Mouse (Mus musculus): Measurements from ENCODE around the gene Adamts2. TPM values are rescaled to one million over a fixed set of nuclear protein-coding genes. Genes with fewer than 3 reads are reported as not detected.
A peak's percentile ranks its signal among the peaks of the same experiment; 100 is the strongest.

Adamts2 gene
- polyA plus RNA-seq, 1 experiment from 2014 or later = 21.9 TPM

- no peaks in the 10 kb centered on the region for H3K27me3 ChIP-seq
- no peak overlapping the region for H3K4me3 ChIP-seq
- no peak overlapping the region for H3K9ac ChIP-seq
- H3K4me1 ChIP-seq = peaks cover 16% of the 10 kb centered on the region
- H3K36me3 ChIP-seq = 0 out of 2 replicates have a peak, but pooled peaks cover 3% of the 10 kb centered on the region
- WGBS = 21% methylated on average over 6 of the region's 6 CpGs
- no peaks in the 10 kb centered on the region for H3K9me3 ChIP-seq
- H3K27ac ChIP-seq = no peak overlapping the region
- H3K4me2 ChIP-seq = no peak overlapping the region
- ATAC-seq (ENCODE audit: insufficient number of reproducible peaks, low FRiP score, low TSS enrichment, low read depth) = no peak
These were observed 117.0 kb downstream of the Adamts2 start for GRCm38 (mm10) chr11:50718862-50719261.

GRCm38 (mm10) chr11:50720421-50720820 lies 118.5 kb downstream of the Adamts2 start:
- Histone ChIP-seq H3K27me3 (no peaks in the 10 kb centered on the region), H3K27ac (no peak overlapping the region), H3K4me1 (peaks cover 18% of the 10 kb centered on the region), H3K4me2 (no peak overlapping the region), H3K9me3 (no peaks in the 10 kb centered on the region), H3K9ac (no peak overlapping the region), H3K36me3 (0 out of 2 replicates have a peak, but pooled peaks cover 3% of the 10 kb centered on the region), H3K4me3 (no peak overlapping the region)
- WGBS = 68% methylated on average over 6 of the region's 6 CpGs
- no peak for ATAC-seq (ENCODE audit: insufficient number of reproducible peaks, low FRiP score, low TSS enrichment, low read depth)

GRCm38 (mm10) chr11:50720856-50721550 lies 119.1 kb downstream of the Adamts2 start:
- H3K36me3 ChIP-seq = 0 out of 2 replicates have a peak, but pooled peaks cover 3% of the 10 kb centered on the region
- H3K27ac ChIP-seq = no peak overlapping the region
- H3K4me3 ChIP-seq = no peak overlapping the region
- no peak overlapping the region for H3K4me2 ChIP-seq
- ATAC-seq (ENCODE audit: insufficient number of reproducible peaks, low FRiP score, low TSS enrichment, low read depth) = no peak
- H3K4me1 ChIP-seq = peaks cover 18% of the 10 kb centered on the region
- no peaks in the 10 kb centered on the region for H3K9me3 ChIP-seq
- WGBS = 41% methylated on average over 12 of the region's 12 CpGs
- H3K27me3 ChIP-seq = no peaks in the 10 kb centered on the region
- no peak overlapping the region for H3K9ac ChIP-seq

- H3K4me2 ChIP-seq = no peak overlapping the region
- 0 out of 2 replicates have a peak, but pooled peaks cover 3% of the 10 kb centered on the region for H3K36me3 ChIP-seq
- H3K9ac ChIP-seq = no peak overlapping the region
- WGBS = 44% methylated on average over 4 of the region's 4 CpGs
- H3K27me3 ChIP-seq = no peaks in the 10 kb centered on the region
- H3K4me1 ChIP-seq = peaks cover 13% of the 10 kb centered on the region
- ATAC-seq (ENCODE audit: insufficient number of reproducible peaks, low FRiP score, low TSS enrichment, low read depth) = no peak
- H3K9me3 ChIP-seq = no peaks in the 10 kb centered on the region
- H3K4me3 ChIP-seq = no peak overlapping the region
- H3K27ac ChIP-seq = no peak overlapping the region
These were observed 123.7 kb downstream of the Adamts2 start for GRCm38 (mm10) chr11:50725595-50725994.

- no peak overlapping the region for H3K4me2 ChIP-seq
- H3K9me3 ChIP-seq = no peaks in the 10 kb centered on the region
- no peaks in the 10 kb centered on the region for H3K27me3 ChIP-seq
- WGBS = 80% methylated on average over 5 of the region's 5 CpGs
- H3K27ac ChIP-seq = no peak overlapping the region
- H3K4me1 ChIP-seq = peaks cover 9% of the 10 kb centered on the region
- H3K36me3 ChIP-seq = 0 out of 2 replicates have a peak, but pooled peaks cover 3% of the 10 kb centered on the region
- H3K4me3 ChIP-seq = no peak overlapping the region
- no peak overlapping the region for H3K9ac ChIP-seq
- no peak for ATAC-seq (ENCODE audit: insufficient number of reproducible peaks, low FRiP score, low TSS enrichment, low read depth)
These were observed 124.2 kb downstream of the Adamts2 start for GRCm38 (mm10) chr11:50726035-50726434.

GRCm38 (mm10) chr11:50733146-50733545 lies 131.3 kb downstream of the Adamts2 start:
- no peak for ATAC-seq (ENCODE audit: insufficient number of reproducible peaks, low FRiP score, low TSS enrichment, low read depth)

GRCm38 (mm10) chr11:50734129-50734528 lies 132.2 kb downstream of the Adamts2 start:
- no peaks in the 10 kb centered on the region for H3K36me3 ChIP-seq
- WGBS = 73% methylated on average over 4 of the region's 4 CpGs
- no peak overlapping the region for H3K9ac ChIP-seq
- no peak overlapping the region for H3K27ac ChIP-seq
- H3K4me2 ChIP-seq = no peak overlapping the region
- H3K4me3 ChIP-seq = no peak overlapping the region
- no peaks in the 10 kb centered on the region for H3K27me3 ChIP-seq
- no peaks in the 10 kb centered on the region for H3K4me1 ChIP-seq
- no peak for ATAC-seq (ENCODE audit: insufficient number of reproducible peaks, low FRiP score, low TSS enrichment, low read depth)
- H3K9me3 ChIP-seq = no peaks in the 10 kb centered on the region

More at GRCm38 (mm10) chr11:50733146-50733545, 131.3 kb downstream of the Adamts2 start:
- H3K27ac ChIP-seq = no peak overlapping the region
- H3K27me3 ChIP-seq = no peaks in the 10 kb centered on the region
- H3K4me2 ChIP-seq = no peak overlapping the region
- no peaks in the 10 kb centered on the region for H3K9me3 ChIP-seq
- WGBS = 32% methylated on average over 1 of the region's 3 CpGs
- H3K4me3 ChIP-seq = no peak overlapping the region
- H3K4me1 ChIP-seq = no peaks in the 10 kb centered on the region
- no peak overlapping the region for H3K9ac ChIP-seq
- H3K36me3 ChIP-seq = no peaks in the 10 kb centered on the region

- no peaks in the 10 kb centered on the region for H3K27me3 ChIP-seq
- ATAC-seq (ENCODE audit: insufficient number of reproducible peaks, low FRiP score, low TSS enrichment, low read depth) = no peak
- no peaks in the 10 kb centered on the region for H3K36me3 ChIP-seq
- H3K4me2 ChIP-seq = no peak overlapping the region
- H3K4me3 ChIP-seq = no peak overlapping the region
- no peak overlapping the region for H3K9ac ChIP-seq
- H3K4me1 ChIP-seq = no peaks in the 10 kb centered on the region
- H3K27ac ChIP-seq = no peak overlapping the region
- WGBS = 95% methylated on average over 1 of the region's 1 CpGs
- H3K9me3 ChIP-seq = no peaks in the 10 kb centered on the region
These were observed 134.7 kb downstream of the Adamts2 start for GRCm38 (mm10) chr11:50736548-50736947.

- Histone ChIP-seq H3K4me3 (no peak overlapping the region), H3K27ac (no peak overlapping the region), H3K27me3 (no peaks in the 10 kb centered on the region), H3K4me1 (no peaks in the 10 kb centered on the region; the same call in 1 of the 2 replicates), H3K4me2 (no peak overlapping the region), H3K9ac (no peak overlapping the region), H3K36me3 (no peaks in the 10 kb centered on the region), H3K9me3 (no peaks in the 10 kb centered on the region)
- 96% methylated on average over 1 of the region's 1 CpGs for WGBS
- no peak for ATAC-seq (ENCODE audit: insufficient number of reproducible peaks, low FRiP score, low TSS enrichment, low read depth)
These were observed 136.6 kb downstream of the Adamts2 start for GRCm38 (mm10) chr11:50738436-50738835.

- no peak overlapping the region for H3K4me3 ChIP-seq
- no peaks in the 10 kb centered on the region for H3K36me3 ChIP-seq
- no peak overlapping the region for H3K27ac ChIP-seq
- no peaks in the 10 kb centered on the region for H3K27me3 ChIP-seq
- H3K9me3 ChIP-seq = no peaks in the 10 kb centered on the region
- no peak overlapping the region for H3K9ac ChIP-seq
- no peak for ATAC-seq (ENCODE audit: insufficient number of reproducible peaks, low FRiP score, low TSS enrichment, low read depth)
- H3K4me1 ChIP-seq = peaks cover 3% of the 10 kb centered on the region; the same call in 1 of the 2 replicates
- 39% methylated on average over 10 of the region's 10 CpGs for WGBS
- no peak overlapping the region for H3K4me2 ChIP-seq
These were observed 137.6 kb downstream of the Adamts2 start for GRCm38 (mm10) chr11:50739453-50739852.

- Histone ChIP-seq H3K9ac (no peak overlapping the region), H3K4me1 (peaks cover 16% of the 10 kb centered on the region), H3K9me3 (no peaks in the 10 kb centered on the region), H3K4me3 (no peak overlapping the region), H3K27me3 (no peaks in the 10 kb centered on the region), H3K36me3 (no peaks in the 10 kb centered on the region), H3K27ac (no peak overlapping the region), H3K4me2 (no peak overlapping the region)
- WGBS = 50% methylated on average over 1 of the region's 1 CpGs
- ATAC-seq (ENCODE audit: insufficient number of reproducible peaks, low FRiP score, low TSS enrichment, low read depth) = no peak
These were observed 140.3 kb downstream of the Adamts2 start for GRCm38 (mm10) chr11:50742146-50742545.

GRCm38 (mm10) chr11:50744971-50745370 lies 143.1 kb downstream of the Adamts2 start:
- Histone ChIP-seq H3K9me3 (no peaks in the 10 kb centered on the region), H3K4me1 (peaks cover 16% of the 10 kb centered on the region), H3K4me2 (no peak overlapping the region), H3K27ac (0 out of 2 replicates have a peak overlapping the region, but pooled peaks have one; percentile 28), H3K36me3 (no peaks in the 10 kb centered on the region), H3K9ac (no peak overlapping the region), H3K4me3 (no peak overlapping the region), H3K27me3 (no peaks in the 10 kb centered on the region)
- 37% methylated on average over 6 of the region's 6 CpGs for WGBS
- ATAC-seq (ENCODE audit: insufficient number of reproducible peaks, low FRiP score, low TSS enrichment, low read depth) = 0 out of 2 replicates have a peak, but pooled peaks have one; percentile 57
